Mouse (Mus musculus): ENCODE measurements around the gene Kel.

Kel gene

DNA sequence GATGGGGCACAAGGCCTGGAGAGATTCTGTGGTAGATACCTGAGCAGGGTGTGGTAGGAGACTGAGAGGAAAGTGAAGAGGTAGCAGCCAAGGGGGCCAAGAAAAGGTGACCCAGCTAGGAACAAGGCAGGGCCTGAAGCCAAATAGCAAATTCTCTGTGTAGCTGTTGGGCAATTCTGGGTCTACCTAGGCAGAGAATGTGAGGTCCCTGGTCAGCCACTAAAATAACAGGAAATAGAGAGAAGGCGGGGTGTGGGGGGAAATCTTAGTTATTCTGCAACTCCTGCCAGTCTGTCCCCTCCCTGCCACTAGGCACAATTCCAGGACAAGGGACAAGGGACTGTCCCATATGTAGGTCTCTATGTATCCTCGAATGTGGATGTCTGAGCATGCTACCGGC lies 60.9 kb downstream of the Kel start:
- no peak for DNase-seq

DNA sequence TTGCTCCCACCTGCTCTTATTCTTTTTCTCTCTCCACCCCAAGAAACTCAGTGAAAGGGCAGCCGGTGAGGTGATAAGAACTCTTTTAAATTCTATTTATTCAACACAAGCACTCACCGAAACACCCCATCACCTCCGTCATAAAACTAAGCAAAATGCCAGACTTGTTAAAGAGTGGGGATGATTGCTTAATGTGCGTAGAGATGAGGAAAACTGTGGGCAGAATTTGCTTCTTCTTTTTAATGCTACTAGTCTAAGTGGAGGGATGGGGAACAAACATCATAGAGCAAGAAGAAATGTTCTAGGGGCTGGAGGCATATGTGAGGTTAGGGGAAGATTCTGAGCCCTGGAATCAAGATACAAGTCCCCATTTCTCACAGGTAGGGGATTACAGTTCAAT lies 61.4 kb downstream of the Kel start:
- DNase-seq = no peak

DNA sequence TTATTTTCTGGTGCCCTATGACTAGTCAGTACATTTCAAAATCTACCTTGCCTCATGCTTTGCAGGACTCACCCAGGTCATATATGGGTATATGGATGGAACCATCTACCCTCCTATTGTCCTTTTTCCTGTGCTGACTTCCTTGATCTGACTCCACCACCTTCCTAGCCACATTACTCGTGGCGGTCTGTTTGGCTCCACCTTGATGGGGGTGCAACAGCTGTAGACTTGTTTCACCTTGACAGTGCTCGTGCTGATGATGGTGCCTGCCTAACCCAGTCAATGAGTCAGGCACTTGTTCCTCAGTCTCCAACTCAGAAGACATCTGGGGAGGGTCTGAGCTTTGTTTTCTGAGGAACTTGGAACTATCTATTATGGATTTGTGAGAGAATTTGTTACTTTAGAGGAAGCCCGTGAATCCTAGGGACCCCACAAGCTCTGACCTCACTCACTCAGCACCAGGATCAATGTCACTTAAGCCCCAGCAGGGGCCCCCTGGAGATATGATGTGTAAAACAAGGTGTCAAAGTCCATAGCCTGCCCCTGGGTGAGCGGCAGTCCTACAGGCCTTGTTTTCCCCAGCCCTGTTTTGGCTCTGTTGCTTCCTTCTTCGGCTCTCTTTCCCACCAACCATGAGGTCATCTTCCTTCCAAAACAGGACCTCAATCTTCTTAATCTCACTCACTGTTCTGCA lies 62.8 kb downstream of the Kel start:
- no peak for DNase-seq

DNA sequence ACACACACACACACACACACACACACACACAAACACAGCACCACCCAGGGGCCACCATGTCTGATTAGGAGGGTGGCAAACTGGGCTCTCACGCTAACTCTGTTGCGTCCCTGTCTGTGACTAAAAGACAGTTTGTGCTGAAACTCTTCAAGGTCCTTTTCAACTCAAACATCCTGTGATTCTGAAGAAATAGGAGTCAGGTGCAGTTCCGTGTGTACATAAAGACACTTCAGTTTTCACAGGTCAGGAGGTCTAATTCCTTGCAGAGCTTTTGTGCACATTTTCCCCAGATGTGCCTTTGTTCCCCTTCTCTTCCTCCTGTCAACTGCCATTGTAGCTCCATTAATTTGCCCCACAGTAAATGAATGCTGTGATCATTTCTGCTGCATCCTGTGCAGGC lies 63.7 kb downstream of the Kel start:
- DNase-seq = no peak

DNA sequence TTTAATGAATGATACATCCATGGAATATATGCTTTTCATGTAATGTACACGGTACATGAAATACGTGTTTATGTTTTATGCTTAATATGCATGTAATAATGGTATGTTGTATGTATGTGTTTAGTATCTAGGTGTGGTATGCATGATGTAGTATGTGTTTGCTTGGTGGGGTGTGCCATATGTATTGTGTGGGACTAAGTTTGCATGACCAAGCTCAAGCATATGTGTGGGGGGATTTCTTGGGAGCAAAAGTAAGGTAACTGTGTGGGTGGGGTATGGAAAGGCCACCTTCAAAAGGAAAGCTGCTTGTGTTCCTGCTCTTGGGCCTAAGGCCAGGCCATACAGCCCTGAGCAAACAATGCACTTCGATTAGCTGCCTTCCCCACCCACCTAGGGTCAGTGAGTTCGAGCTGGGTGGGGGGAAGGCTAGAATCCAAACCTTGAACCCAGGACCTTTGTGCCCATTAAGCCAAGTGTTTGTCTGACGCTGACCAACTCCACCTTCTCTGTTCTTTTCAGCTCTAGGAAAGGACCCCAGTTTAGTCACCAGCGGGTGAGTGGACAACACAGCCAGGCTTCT lies 66.1 kb downstream of the Kel start:
- no peak for DNase-seq

DNA sequence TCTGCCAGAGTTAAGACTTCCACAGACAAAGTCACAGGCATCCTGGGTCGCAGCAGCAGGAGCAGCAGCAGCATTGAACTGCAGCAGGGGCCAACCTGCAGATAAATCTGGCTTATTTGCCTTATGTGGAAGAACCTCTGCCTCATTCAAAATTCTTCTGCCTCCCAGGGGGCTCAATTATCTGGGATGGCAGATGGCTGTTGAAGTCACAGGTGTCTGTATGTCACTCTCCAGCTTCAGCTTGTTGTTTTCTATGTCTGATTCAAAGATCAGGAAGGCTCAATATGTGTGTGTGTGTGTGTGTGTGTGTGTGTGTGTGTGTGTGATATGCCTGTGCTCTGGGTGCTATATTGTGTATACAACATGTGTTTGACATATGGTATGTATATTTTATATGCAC lies 66.7 kb downstream of the Kel start:
- no peak for DNase-seq

Measured in kidney, postnatal 10 days (tissue).